Mouse (Mus musculus) midbrain, embryonic 10.5 days (tissue): ENCODE results near the gene Acot7. TPM values are rescaled to one million over a fixed set of nuclear protein-coding genes. Genes with fewer than 3 reads are reported as not detected.

ENCODE experiments used
- DNase-seq: peaks from one replicate; pipeline ENCODE4 v3.0.0-alpha.2; 2017; ENCODE audit warnings: low spot score
- H3K27ac ChIP-seq: fragments of 300-500 bp; sonication (generic); replicated peaks from 2 replicates; pipeline ENCODE4 v1.5.1; 2016; ENCODE audit warnings: mild to moderate bottlenecking
- H3K27me3 ChIP-seq: fragments of 300-500 bp; sonication (generic); 2 replicates; pipeline ENCODE4 v1.6.1; 2016; ENCODE audit warnings: low read depth, mild to moderate bottlenecking; ENCODE audit not compliant: poor library complexity, severe bottlenecking
- H3K36me3 ChIP-seq: fragments of 300-500 bp; sonication (generic); 2 replicates; pipeline ENCODE4 v1.6.1; 2016; ENCODE audit warnings: mild to moderate bottlenecking, moderate library complexity
- H3K4me1 ChIP-seq: fragments of 300-500 bp; sonication (generic); 2 replicates; pipeline ENCODE4 v1.6.1; 2016
- H3K4me3 ChIP-seq: fragments of 300-500 bp; sonication (generic); 2 replicates; pipeline ENCODE4 v1.5.1; 2016; ENCODE audit warnings: mild to moderate bottlenecking, moderate library complexity
- H3K9me3 ChIP-seq: fragments of 300-500 bp; sonication (generic); replicated peaks from 2 replicates; pipeline ENCODE4 v1.6.1; 2016; ENCODE audit warnings: mild to moderate bottlenecking
- WGBS: fragments of 180-500 bp; shearing (Covaris S2); methylation state at CpG from one replicate; pipeline ENCODE4 v1.1.7; 2016; 5-methylcytosine and 5-hydroxymethylcytosine counted together
- polyA plus RNA-seq: library from polyadenylated mRNA; unstranded; fragments of >200 nt; fragmentation: Nextera tagmentation; extraction: Ambion mirVana; gene quantifications from 2 replicates; pipeline ENCODE4 v1.2.1, GENCODE M21; 2016

Gene Acot7
- polyA plus RNA-seq, 1 experiment from 2014 or later = 85.7 TPM

DNA sequence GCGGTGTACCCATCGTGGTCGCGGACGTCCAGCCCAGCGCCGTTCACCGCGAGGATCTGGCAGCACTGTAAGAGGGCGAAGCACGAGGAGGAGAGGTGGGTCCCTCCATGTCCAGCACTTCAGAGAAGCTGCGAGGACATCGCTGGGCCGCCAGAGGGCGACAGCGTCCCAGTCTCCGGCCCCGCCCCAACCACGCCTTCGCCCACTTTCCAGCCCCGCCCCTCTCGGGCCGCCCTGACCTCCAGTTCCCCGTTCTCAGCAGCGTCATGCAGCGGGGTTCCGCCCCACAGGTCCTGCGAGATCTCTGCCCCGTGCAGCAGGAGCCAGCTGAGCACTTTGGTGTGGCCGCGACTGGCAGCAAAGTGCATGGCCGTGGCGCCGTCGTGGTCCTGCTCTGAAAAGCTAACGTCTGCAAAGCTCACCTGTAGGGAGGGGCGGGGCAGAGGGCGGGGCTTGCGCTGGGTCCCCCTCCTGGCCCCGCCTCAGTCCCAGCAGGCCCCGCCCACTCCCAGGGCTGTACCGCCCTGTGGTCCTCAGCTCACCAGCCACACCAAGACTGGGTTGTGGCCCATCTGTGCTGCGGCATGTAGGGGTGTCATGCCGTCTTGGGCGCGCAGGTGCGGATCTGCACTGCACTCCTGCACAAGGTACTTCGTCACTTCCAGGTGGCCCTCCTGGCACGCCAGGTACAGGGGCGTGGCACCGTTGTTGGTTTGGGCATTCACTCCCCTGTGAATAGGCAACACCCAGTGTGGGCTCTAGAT is 39.3 kb upstream of the Acot7 start:
- Histone ChIP-seq H3K27me3 (peaks cover 85% of the 10 kb centered on the region), H3K27ac (no peak overlapping the region)

DNA sequence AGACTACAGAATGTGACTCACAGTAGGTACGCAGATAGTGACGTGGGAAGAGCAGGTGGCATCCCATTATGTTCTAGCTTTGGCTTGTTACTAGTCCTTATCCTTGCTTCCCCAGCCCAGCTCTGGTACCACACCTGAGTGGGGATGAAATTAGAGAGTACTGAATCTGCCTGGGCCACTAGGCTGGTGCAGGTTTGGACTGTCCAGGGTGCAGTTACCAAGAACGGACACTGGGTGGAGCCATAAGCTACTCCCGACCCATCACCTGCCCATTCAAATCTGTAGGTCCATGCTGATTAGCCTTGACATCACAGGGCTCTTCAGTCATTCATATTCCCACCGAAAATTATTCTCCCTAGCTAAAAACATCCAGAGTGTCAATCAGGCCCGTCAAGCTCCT is 37.5 kb upstream of the Acot7 start:
- DNase-seq = peak; percentile 58

More for the DNA sequence above, 39.3 kb upstream of the Acot7 start:
- Histone ChIP-seq H3K9me3 (no peaks in the 10 kb centered on the region), H3K4me1 (peaks cover 17% of the 10 kb centered on the region), H3K4me3 (peak overlapping the region; percentile 52), H3K36me3 (no peaks in the 10 kb centered on the region)
- DNase-seq = peak; percentile 90
- 3% methylated on average over 51 of the region's 51 CpGs for WGBS

DNA sequence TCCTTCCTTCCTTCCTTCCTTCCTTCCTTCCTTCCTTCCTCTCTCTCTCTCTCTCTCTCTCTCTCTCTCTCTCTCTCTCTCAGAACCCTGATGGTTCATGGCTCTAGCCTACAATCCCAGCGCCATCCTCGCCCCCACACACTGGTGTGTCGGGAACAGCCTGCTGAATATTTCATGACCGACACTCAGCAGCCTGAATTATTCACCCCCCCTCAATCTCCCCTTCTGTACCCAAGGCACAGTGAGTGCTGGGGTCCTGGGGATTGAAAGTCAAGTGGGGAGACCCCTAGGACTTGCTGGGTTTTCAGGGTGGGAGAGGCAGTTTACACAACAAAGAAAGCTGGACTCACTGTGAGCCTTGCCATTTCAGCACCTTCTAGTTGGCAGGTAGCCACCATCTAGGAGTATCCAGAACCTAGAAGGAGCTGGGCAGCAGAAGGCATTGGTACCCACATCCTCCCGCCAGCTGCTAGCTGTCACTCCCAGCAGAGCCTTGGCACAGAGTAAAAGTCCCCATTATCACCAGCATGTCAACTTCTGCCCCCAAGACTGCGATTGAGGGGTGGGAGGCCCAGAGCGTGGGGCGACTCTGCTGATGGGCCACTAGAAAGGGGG is 36.3 kb upstream of the Acot7 start:
- H3K4me1 ChIP-seq = peaks cover 11% of the 10 kb centered on the region
- DNase-seq = no peak
- H3K9me3 ChIP-seq = no peaks in the 10 kb centered on the region
- 83% methylated on average over 8 of the region's 8 CpGs for WGBS
- no peak overlapping the region for H3K27ac ChIP-seq
- no peak overlapping the region for H3K4me3 ChIP-seq
- H3K27me3 ChIP-seq = peaks cover 69% of the 10 kb centered on the region
- no peaks in the 10 kb centered on the region for H3K36me3 ChIP-seq

More for the DNA sequence above, 37.5 kb upstream of the Acot7 start:
- peaks cover 17% of the 10 kb centered on the region for H3K4me1 ChIP-seq
- H3K27me3 ChIP-seq = peaks cover 76% of the 10 kb centered on the region
- 27% methylated on average over 6 of the region's 6 CpGs for WGBS
- H3K27ac ChIP-seq = no peak overlapping the region
- no peaks in the 10 kb centered on the region for H3K36me3 ChIP-seq
- H3K4me3 ChIP-seq = no peak overlapping the region
- H3K9me3 ChIP-seq = no peaks in the 10 kb centered on the region

DNA sequence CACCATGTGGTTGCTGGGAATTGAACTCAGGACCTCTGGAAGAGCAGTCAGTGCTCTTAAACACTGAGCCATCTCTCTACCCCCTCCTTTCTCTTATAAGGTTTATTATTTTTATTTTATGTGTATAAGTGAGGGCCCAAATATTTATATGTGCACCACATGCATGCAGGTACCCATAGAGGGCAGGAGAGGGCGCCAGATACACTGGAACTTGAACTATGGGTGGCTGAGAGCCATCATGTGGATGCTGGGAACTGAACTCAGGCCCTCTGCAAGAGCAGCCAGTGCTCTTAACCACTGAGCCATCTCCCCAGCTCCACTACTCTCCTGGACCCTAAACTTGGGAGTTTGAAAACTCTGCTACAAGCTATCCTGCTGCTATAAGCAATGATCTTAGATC is 34.3 kb upstream of the Acot7 start:
- H3K4me1 ChIP-seq = peaks cover 5% of the 10 kb centered on the region
- H3K27ac ChIP-seq = no peak overlapping the region
- peaks cover 67% of the 10 kb centered on the region for H3K27me3 ChIP-seq
- no peak for DNase-seq
- no peaks in the 10 kb centered on the region for H3K36me3 ChIP-seq
- H3K4me3 ChIP-seq = no peak overlapping the region
- WGBS = 41% methylated on average over 1 of the region's 1 CpGs
- H3K9me3 ChIP-seq = no peaks in the 10 kb centered on the region

DNA sequence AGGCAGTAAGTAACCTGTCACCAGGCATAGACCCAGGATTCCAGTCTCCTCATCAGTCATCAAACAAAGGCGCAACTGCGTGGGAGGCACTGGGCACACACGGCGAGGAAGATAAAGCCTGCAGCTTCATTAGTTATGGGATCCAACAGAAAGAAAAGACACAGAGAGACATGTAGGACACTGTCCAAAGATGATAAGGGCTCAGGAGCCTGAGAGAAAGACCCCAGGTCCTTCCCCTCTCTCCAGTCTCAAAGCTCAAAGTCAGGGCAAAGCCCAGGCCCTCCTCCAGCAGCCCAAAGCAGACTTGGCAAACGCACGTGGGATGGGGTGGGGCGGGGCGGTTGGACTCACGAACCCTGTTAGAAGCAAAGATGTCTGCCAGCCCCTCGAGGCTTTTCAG is 32.5 kb upstream of the Acot7 start:
- Histone ChIP-seq H3K4me1 (no peaks in the 10 kb centered on the region), H3K9me3 (no peaks in the 10 kb centered on the region), H3K27ac (no peak overlapping the region), H3K4me3 (no peak overlapping the region), H3K27me3 (peaks cover 72% of the 10 kb centered on the region), H3K36me3 (no peaks in the 10 kb centered on the region)
- DNase-seq = no peak
- WGBS = 78% methylated on average over 10 of the region's 10 CpGs

DNA sequence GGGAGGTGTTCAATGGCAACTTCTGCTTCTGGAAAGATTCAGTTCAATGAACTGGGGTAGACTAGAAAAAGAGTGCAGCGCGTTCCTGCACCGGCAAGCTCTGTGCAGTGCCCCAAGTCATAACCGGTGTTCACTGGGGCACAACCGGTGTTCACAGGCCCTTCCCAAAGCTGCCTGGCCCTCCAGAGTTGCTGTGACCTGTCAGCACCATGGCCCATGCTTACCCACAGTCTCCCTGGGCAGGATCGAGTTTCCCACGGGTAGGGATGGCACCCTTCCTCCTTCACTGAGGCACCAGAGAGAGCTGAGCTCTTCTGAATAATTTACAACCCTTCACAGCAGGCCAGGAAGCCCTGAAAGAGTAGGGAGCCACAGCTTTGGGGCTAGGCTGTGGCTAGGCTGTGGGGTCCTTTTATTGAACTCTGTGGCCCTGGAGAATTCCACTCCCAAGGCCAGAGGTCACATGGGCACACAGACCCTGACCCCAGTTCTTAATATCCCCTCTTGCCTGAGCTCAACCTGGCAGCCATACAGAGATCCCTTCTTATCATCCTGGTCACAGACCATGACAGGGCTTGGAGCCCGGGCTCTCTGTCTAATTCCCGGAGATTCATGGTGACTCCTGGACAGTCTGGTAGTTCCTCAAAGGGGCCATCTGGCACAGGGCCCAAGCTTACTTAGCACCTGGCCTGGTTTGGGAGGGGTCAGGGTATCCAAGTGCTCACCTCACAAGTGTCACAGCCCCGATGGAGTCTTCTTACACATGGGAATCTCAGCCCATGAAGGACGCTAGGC is 31.7 kb upstream of the Acot7 start:
- Histone ChIP-seq H3K27ac (no peak overlapping the region), H3K27me3 (peaks cover 72% of the 10 kb centered on the region), H3K36me3 (no peaks in the 10 kb centered on the region), H3K4me3 (no peak overlapping the region), H3K9me3 (no peaks in the 10 kb centered on the region), H3K4me1 (peaks cover under 1% of the 10 kb centered on the region; the same call in 1 of the 2 replicates)
- 78% methylated on average over 11 of the region's 11 CpGs for WGBS
- no peak for DNase-seq

DNA sequence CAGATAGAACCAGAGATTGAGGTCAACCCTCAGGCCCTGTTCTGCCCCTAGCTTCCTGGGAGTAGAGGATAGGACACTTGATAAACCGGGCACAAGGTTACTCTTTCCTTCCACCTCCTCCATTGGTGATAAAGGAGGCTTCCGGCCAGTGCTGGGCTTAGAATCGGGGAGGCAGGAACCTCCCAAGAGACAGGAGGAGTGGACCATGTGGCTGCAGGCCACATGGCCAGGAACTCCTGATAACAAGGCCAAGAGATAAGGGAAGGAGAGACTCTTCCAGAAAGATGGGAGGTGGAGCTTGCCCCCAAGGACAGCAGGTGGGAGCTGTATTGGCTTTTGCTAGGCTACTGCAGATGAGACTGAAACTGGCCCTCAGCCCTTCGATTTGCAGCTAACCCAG is 27.4 kb upstream of the Acot7 start:
- no peaks in the 10 kb centered on the region for H3K36me3 ChIP-seq
- peaks cover 90% of the 10 kb centered on the region for H3K27me3 ChIP-seq
- H3K9me3 ChIP-seq = no peaks in the 10 kb centered on the region
- H3K4me1 ChIP-seq = peaks cover 21% of the 10 kb centered on the region
- no peak for DNase-seq
- no peak overlapping the region for H3K4me3 ChIP-seq
- 79% methylated on average over 4 of the region's 4 CpGs for WGBS
- no peak overlapping the region for H3K27ac ChIP-seq

DNA sequence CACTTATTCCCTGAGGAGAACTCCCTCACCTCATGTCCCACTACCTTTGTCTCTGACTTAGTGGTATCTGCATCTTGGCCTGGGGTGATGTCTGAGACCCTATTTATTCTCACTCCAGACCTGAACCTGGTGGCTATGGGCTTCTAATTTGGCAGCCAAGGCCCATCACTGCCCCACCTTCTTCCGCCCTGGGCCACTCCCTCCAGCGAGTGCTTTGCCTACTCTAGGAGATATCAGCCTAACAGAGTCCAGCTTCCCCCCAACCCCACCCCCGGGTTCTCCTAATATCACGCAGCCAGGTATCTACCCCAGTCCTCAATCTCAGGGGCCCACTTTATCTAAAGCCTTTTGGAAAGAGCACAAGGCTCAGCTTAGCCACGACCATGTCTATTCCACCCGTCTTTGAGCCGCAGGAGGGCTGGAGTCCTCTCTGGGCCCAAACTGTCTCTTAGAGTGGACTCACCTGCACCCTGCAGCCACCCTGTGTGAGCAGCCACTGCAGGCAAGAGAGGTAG is 26.4 kb upstream of the Acot7 start:
- DNase-seq = no peak
- Histone ChIP-seq H3K4me3 (peak overlapping the region; percentile 53), H3K27me3 (peaks cover 94% of the 10 kb centered on the region), H3K4me1 (peaks cover 21% of the 10 kb centered on the region), H3K36me3 (no peaks in the 10 kb centered on the region), H3K9me3 (no peaks in the 10 kb centered on the region), H3K27ac (no peak overlapping the region; the same call in 1 of the 2 replicates)
- 16% methylated on average over 7 of the region's 7 CpGs for WGBS

DNA sequence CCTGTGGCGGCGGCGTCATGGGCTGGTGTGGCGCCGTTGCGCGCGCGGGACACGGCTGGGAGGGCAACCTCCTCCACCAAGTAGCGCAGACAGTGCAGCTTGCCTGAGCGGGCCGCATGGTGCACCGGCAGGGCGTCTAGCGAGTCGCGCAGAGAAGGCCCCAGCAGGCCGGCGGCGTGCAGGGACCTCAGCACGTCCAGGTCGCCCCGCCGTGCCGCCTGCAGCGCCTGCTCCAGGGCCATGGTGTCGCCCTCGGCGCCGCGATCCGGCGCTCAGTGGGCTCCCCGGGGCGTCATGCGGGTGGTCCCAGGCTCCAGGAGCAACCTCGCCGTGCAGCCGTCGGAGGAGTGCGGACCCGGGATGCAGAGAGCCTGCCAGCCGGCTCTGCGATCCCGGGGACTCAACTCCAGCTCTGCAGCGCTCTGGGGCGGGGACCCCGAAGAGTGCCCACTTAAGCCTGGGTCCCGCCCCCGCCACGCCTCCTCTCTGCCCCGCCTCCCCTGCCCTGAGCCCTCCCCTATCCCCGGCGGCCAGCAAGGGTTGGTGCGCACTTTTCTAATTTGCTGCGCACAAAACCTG is 25.9 kb upstream of the Acot7 start, which contains the start of gene Espn:
TSS of gene Espn (minus strand) at position 406 of the 579 bp plus-strand sequence.
- Histone ChIP-seq H3K9me3 (no peaks in the 10 kb centered on the region), H3K4me3 (peak within 1 kb of the TSS; percentile 53), H3K4me1 (peaks cover 21% of the 10 kb centered on the region), H3K27me3 (peaks cover 96% of the 10 kb centered on the region), H3K27ac (no peak within 1 kb of the TSS; the same call in 1 of the 2 replicates), H3K36me3 (no peaks in the 10 kb centered on the region)
- peak; percentile 80 for DNase-seq
- under 1% methylated on average over 54 of the region's 57 CpGs for WGBS

DNA sequence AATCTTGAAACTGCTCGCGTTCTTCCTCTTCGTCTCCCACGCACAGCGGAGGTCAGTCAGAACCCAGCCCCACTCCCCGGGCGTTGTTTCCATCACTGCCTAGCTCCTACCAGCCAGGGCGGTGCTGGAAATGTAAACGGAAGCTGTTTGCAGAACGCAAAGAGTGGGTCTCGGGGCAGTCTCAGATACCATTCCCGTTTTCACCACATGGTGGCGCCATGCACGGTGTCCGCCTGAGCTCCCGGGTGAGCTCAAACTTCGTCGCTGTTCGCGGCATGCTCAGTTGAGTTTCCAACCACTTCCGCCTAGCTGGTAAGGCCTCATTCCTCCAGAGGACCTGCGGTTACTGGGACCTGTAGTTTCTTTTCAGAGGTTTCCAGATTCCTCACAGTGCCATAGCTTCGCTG is 24.2 kb upstream of the Acot7 start:
- Histone ChIP-seq H3K4me1 (peaks cover 31% of the 10 kb centered on the region), H3K4me3 (peak overlapping the region; percentile 37), H3K27ac (no peak overlapping the region), H3K27me3 (peaks cover 97% of the 10 kb centered on the region), H3K9me3 (no peaks in the 10 kb centered on the region), H3K36me3 (no peaks in the 10 kb centered on the region)
- DNase-seq = peak; percentile 86
- 2% methylated on average over 23 of the region's 23 CpGs for WGBS

DNA sequence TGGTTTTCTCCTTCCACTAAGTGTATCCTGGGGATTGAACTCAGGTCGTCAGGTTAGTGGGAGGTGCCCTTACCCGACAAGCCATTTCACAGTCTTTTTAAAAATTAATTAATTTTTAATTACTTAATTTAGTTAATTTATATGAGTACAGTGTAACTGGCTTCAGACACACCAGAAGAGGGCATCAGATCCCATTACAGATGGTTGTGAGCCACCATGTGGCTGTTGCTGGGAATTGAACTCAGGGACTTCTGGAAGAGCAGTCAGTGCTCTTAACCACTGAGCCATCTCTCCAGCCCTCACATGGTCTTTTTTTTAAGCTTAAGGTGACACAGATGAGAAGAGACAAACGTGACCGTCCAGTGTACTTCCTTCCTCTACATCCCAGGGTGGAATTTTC is 22.9 kb upstream of the Acot7 start:
- peaks cover 44% of the 10 kb centered on the region for H3K4me1 ChIP-seq
- DNase-seq = no peak
- H3K9me3 ChIP-seq = no peaks in the 10 kb centered on the region
- 75% methylated on average over 4 of the region's 4 CpGs for WGBS
- peaks cover 97% of the 10 kb centered on the region for H3K27me3 ChIP-seq
- H3K36me3 ChIP-seq = no peaks in the 10 kb centered on the region
- H3K27ac ChIP-seq = no peak overlapping the region
- no peak overlapping the region for H3K4me3 ChIP-seq
